Mouse (Mus musculus) limb, embryonic 11.5 days (tissue): ENCODE measurements at regions not wholly inside any gene's neighbourhood (a gene's known extent, or its start where the extent isn't known, plus 50 kb on each side); places are given as distances from the start of the nearest gene placed in this dataset.

Experiments used
- ATAC-seq: fragments of 200-750 bp; cut with Nextera tagmentation; 2 replicates; pipeline ENCODE4 v1.8.0; 2017; ENCODE audit warnings: low read depth; ENCODE audit not compliant: insufficient number of reproducible peaks, low FRiP score, low TSS enrichment
- DNase-seq: peaks from one replicate; pipeline ENCODE4 v3.0.0-alpha.2; 2015; ENCODE audit warnings: low spot score
- H3K27ac ChIP-seq: fragments of 300-500 bp; sonication (generic); replicated peaks from 2 replicates; pipeline ENCODE4 v1.5.1; 2014; ENCODE audit warnings: low read depth, mild to moderate bottlenecking, low read length
- H3K27me3 ChIP-seq: fragments of 300-500 bp; sonication (generic); 2 replicates; pipeline ENCODE4 v1.6.1; 2014; ENCODE audit warnings: mild to moderate bottlenecking, low read length, mixed read lengths; ENCODE audit not compliant: control insufficient read depth, insufficient read depth
- H3K36me3 ChIP-seq: fragments of 300-500 bp; sonication (generic); 2 replicates; pipeline ENCODE4 v1.6.1; 2014; ENCODE audit warnings: mild to moderate bottlenecking, low read length, moderate library complexity, mixed read lengths; ENCODE audit not compliant: control insufficient read depth, insufficient read depth
- H3K4me1 ChIP-seq: fragments of 300-500 bp; sonication (generic); 2 replicates; pipeline ENCODE4 v1.6.1; 2014; ENCODE audit warnings: low read length, mixed read lengths; ENCODE audit not compliant: control insufficient read depth, insufficient read depth
- H3K4me2 ChIP-seq: fragments of 300-500 bp; sonication (generic); 2 replicates; pipeline ENCODE4 v1.6.1; 2014; ENCODE audit warnings: low read depth, mild to moderate bottlenecking, moderate library complexity; ENCODE audit not compliant: severe bottlenecking
- H3K4me3 ChIP-seq: fragments of 300-500 bp; sonication (generic); 2 replicates; pipeline ENCODE4 v1.5.1; 2014; ENCODE audit warnings: low read depth, low read length
- H3K9ac ChIP-seq: fragments of 300-500 bp; sonication (generic); 2 replicates; pipeline ENCODE4 v1.6.1; 2014; ENCODE audit warnings: mild to moderate bottlenecking, low read length
- H3K9me3 ChIP-seq: fragments of 300-500 bp; sonication (generic); 2 replicates; pipeline ENCODE4 v1.6.1; 2016; ENCODE audit warnings: low read length; ENCODE audit not compliant: control insufficient read depth
- WGBS: fragments of 180-500 bp; shearing (Covaris S2); extraction: QIAGEN DNeasy Blood & Tissue Kit; methylation state at CpG from one replicate; pipeline ENCODE4 v1.1.7; 2014; 5-methylcytosine and 5-hydroxymethylcytosine counted together

GRCm38 (mm10) chr10:9457222-9457621, 217.8 kb downstream of the Samd5 start:
- no peak overlapping the region for H3K27ac ChIP-seq
- no peaks in the 10 kb centered on the region for H3K27me3 ChIP-seq
- ATAC-seq (no peak), DNase-seq (no peak)
- H3K4me1 ChIP-seq = no peaks in the 10 kb centered on the region
- no peaks in the 10 kb centered on the region for H3K9me3 ChIP-seq
- WGBS = 85% methylated on average over 1 of the region's 1 CpGs
- H3K4me2 ChIP-seq = no peak overlapping the region
- H3K9ac ChIP-seq = no peak overlapping the region
- no peak overlapping the region for H3K4me3 ChIP-seq
- no peaks in the 10 kb centered on the region for H3K36me3 ChIP-seq

GRCm38 (mm10) chr10:9439072-9439471, 235.9 kb downstream of the Samd5 start:
- ATAC-seq (no peak), DNase-seq (no peak)
- Histone ChIP-seq H3K27me3 (no peaks in the 10 kb centered on the region), H3K9ac (no peak overlapping the region), H3K4me1 (no peaks in the 10 kb centered on the region), H3K4me2 (no peak overlapping the region), H3K9me3 (no peaks in the 10 kb centered on the region), H3K36me3 (no peaks in the 10 kb centered on the region), H3K27ac (no peak overlapping the region), H3K4me3 (no peak overlapping the region)
- WGBS = 70% methylated on average over 4 of the region's 4 CpGs

- Histone ChIP-seq H3K4me3 (no peak overlapping the region), H3K4me2 (no peak overlapping the region), H3K9me3 (no peaks in the 10 kb centered on the region), H3K27ac (no peak overlapping the region), H3K27me3 (no peaks in the 10 kb centered on the region), H3K9ac (no peak overlapping the region), H3K4me1 (no peaks in the 10 kb centered on the region), H3K36me3 (no peaks in the 10 kb centered on the region)
- WGBS = 26% methylated on average over 4 of the region's 4 CpGs
- ATAC-seq (peak; percentile 51; the same call in 1 of the 2 replicates), DNase-seq (peak; percentile 22)
These were observed 236.6 kb downstream of the Samd5 start for GRCm38 (mm10) chr10:9438366-9438765.

- Histone ChIP-seq H3K9ac (no peak overlapping the region), H3K36me3 (no peaks in the 10 kb centered on the region), H3K4me1 (no peaks in the 10 kb centered on the region), H3K9me3 (no peaks in the 10 kb centered on the region), H3K27me3 (no peaks in the 10 kb centered on the region), H3K27ac (no peak overlapping the region), H3K4me3 (no peak overlapping the region), H3K4me2 (no peak overlapping the region)
- DNase-seq (no peak), ATAC-seq (no peak)
- 88% methylated on average over 2 of the region's 2 CpGs for WGBS
These were observed 245.9 kb downstream of the Samd5 start for GRCm38 (mm10) chr10:9429085-9429484.

- Histone ChIP-seq H3K9ac (no peak overlapping the region), H3K27me3 (no peaks in the 10 kb centered on the region), H3K4me3 (no peak overlapping the region), H3K27ac (no peak overlapping the region), H3K36me3 (no peaks in the 10 kb centered on the region), H3K4me2 (no peak overlapping the region), H3K4me1 (no peaks in the 10 kb centered on the region), H3K9me3 (no peaks in the 10 kb centered on the region)
- no peak for DNase-seq
- no peak for ATAC-seq
- WGBS = 90% methylated on average over 4 of the region's 4 CpGs
These were observed 254.3 kb downstream of the Samd5 start for GRCm38 (mm10) chr10:9420741-9421140.

GRCm38 (mm10) chr10:9416685-9417084, 258.3 kb downstream of the Samd5 start:
- no peak overlapping the region for H3K27ac ChIP-seq
- H3K4me2 ChIP-seq = no peak overlapping the region
- ATAC-seq (no peak), DNase-seq (no peak)
- no peaks in the 10 kb centered on the region for H3K36me3 ChIP-seq
- H3K9ac ChIP-seq = no peak overlapping the region
- H3K9me3 ChIP-seq = no peaks in the 10 kb centered on the region
- no peaks in the 10 kb centered on the region for H3K4me1 ChIP-seq
- no peak overlapping the region for H3K4me3 ChIP-seq
- 96% methylated on average over 5 of the region's 5 CpGs for WGBS
- H3K27me3 ChIP-seq = no peaks in the 10 kb centered on the region

GRCm38 (mm10) chr10:9406101-9406500, 268.9 kb downstream of the Samd5 start:
- Histone ChIP-seq H3K4me2 (no peak overlapping the region), H3K4me3 (no peak overlapping the region), H3K4me1 (no peaks in the 10 kb centered on the region), H3K27me3 (no peaks in the 10 kb centered on the region), H3K9me3 (no peaks in the 10 kb centered on the region), H3K27ac (no peak overlapping the region), H3K9ac (no peak overlapping the region), H3K36me3 (no peaks in the 10 kb centered on the region)
- no peak for ATAC-seq
- DNase-seq = no peak
- 81% methylated on average over 4 of the region's 4 CpGs for WGBS

GRCm38 (mm10) chr10:9405417-9405816, 269.6 kb downstream of the Samd5 start:
- H3K9me3 ChIP-seq = no peaks in the 10 kb centered on the region
- H3K27me3 ChIP-seq = no peaks in the 10 kb centered on the region
- H3K36me3 ChIP-seq = no peaks in the 10 kb centered on the region
- no peak for ATAC-seq
- H3K27ac ChIP-seq = no peak overlapping the region
- H3K9ac ChIP-seq = no peak overlapping the region
- no peak overlapping the region for H3K4me2 ChIP-seq
- no peak for DNase-seq
- H3K4me3 ChIP-seq = no peak overlapping the region
- 95% methylated on average over 2 of the region's 2 CpGs for WGBS
- no peaks in the 10 kb centered on the region for H3K4me1 ChIP-seq

- Histone ChIP-seq H3K4me3 (no peak overlapping the region), H3K9ac (no peak overlapping the region), H3K4me1 (no peaks in the 10 kb centered on the region), H3K36me3 (no peaks in the 10 kb centered on the region), H3K27me3 (no peaks in the 10 kb centered on the region), H3K4me2 (no peak overlapping the region), H3K27ac (no peak overlapping the region), H3K9me3 (no peaks in the 10 kb centered on the region)
- no peak for ATAC-seq
- WGBS = 81% methylated on average over 6 of the region's 6 CpGs
- no peak for DNase-seq
These were observed 270.0 kb downstream of the Samd5 start for GRCm38 (mm10) chr10:9404963-9405362.
